Mouse (Mus musculus) bone marrow macrophage, adult 2 months (primary cell): ENCODE measurements around the gene Acvrl1.

Experiments used
- CTCF ChIP-seq: IDR thresholded peaks from 2 replicates; pipeline ENCODE4 v1.5.1; 2012; ENCODE audit warnings: low read depth, mild to moderate bottlenecking, low read length, moderate library complexity
- POLR2A ChIP-seq: IDR thresholded peaks from 2 replicates; pipeline ENCODE4 v1.6.1; 2012; ENCODE audit warnings: mild to moderate bottlenecking, low read depth, low read length, borderline replicate concordance

GRCm38 (mm10) chr15:101144176-101144575 is 15.9 kb downstream of the Acvrl1 start:
- no peak for TF ChIP-seq POLR2A
- TF ChIP-seq CTCF: no peak
